Mouse (Mus musculus): ENCODE results near the gene Ctf2. TPM values are rescaled to one million over a fixed set of nuclear protein-coding genes. Genes with fewer than 3 reads are reported as not detected.

Ctf2 gene
- polyA plus RNA-seq (2021; fragmentation: Nextera tagmentation) = 0.08 TPM in 1 of 2 replicates, not detected in the other
- long read RNA-seq, experiment 1 = 0 reads
- long read RNA-seq, experiment 2 = 0 reads

GRCm38 (mm10) chr7:127732066-127732465 is at the start of gene Ctf2:
TSS of gene Ctf2 (minus strand) at chr7:127732166.

GRCm38 (mm10) chr7:127776426-127776825 is 44.5 kb upstream of the Ctf2 start, which contains the start of gene Setd1a:
TSS of gene Setd1a (plus strand) at chr7:127776670.

GRCm38 (mm10) chr7:127769651-127770038 is 37.7 kb upstream of the Ctf2 start, which contains the start of gene Orai3:
TSS of gene Orai3 (plus strand) at chr7:127769815.

GRCm38 (mm10) chr7:127744366-127745045 is 12.5 kb upstream of the Ctf2 start, which contains the start of gene Fbxl19:
TSS of gene Fbxl19 (plus strand) at chr7:127744543.

GRCm38 (mm10) chr7:127712461-127713385 is 19.2 kb downstream of the Ctf2 start, which contains the start of gene Ctf1:
TSS of gene Ctf1 (plus strand) at chr7:127712736.

GRCm38 (mm10) chr7:127708207-127709078 is 23.5 kb downstream of the Ctf2 start, which contains the start of gene Bcl7c:
TSS of gene Bcl7c (minus strand) at chr7:127708933.

Small RNA genes lying within 50 kb of the gene (microRNA-seq; reads per million reads assigned to microRNA genes)
- gene Mir762 = not detected

Other genes with a start within 250 kb of the Ctf2 start
- gene Srcap, start 220.2 kb downstream of the Ctf2 start, polyA plus RNA-seq (2021; fragmentation: Nextera tagmentation) = 11.6 and 14.6 TPM in 2 replicates
- gene Gm42715, start 212.6 kb downstream of the Ctf2 start, polyA plus RNA-seq (2021; fragmentation: Nextera tagmentation) = 1.3 and 2.9 TPM in 2 replicates
- 0.69 TPM in 1 of 2 replicates, not detected in the other for gene Tmem265, start 170.8 kb downstream of the Ctf2 start, polyA plus RNA-seq (2021; fragmentation: Nextera tagmentation)
- gene Phkg2, start 158.8 kb downstream of the Ctf2 start, polyA plus RNA-seq (2021; fragmentation: Nextera tagmentation) = 17.9 and 19.5 TPM in 2 replicates
- 14.1 and 19.3 TPM in 2 replicates for gene Ccdc189, start 143.6 kb downstream of the Ctf2 start, polyA plus RNA-seq (2021; fragmentation: Nextera tagmentation)
- 8.5 and 10.1 TPM in 2 replicates for gene Rnf40, start 143.4 kb downstream of the Ctf2 start, polyA plus RNA-seq (2021; fragmentation: Nextera tagmentation)
- 2.6 and 3.4 TPM in 2 replicates for gene Zfp629, start 116.4 kb downstream of the Ctf2 start, polyA plus RNA-seq (2021; fragmentation: Nextera tagmentation)
- 5.1 and 6.0 TPM in 2 replicates for gene Bcl7c, start 23.2 kb downstream of the Ctf2 start, polyA plus RNA-seq (2021; fragmentation: Nextera tagmentation)
- gene Ctf1, start 19.4 kb downstream of the Ctf2 start, polyA plus RNA-seq (2021; fragmentation: Nextera tagmentation) = 4.1 and 4.5 TPM in 2 replicates
- 1.0 TPM in 2 replicates for gene Fbxl19, start 12.4 kb upstream of the Ctf2 start, polyA plus RNA-seq (2021; fragmentation: Nextera tagmentation)
- gene Orai3, start 37.6 kb upstream of the Ctf2 start, polyA plus RNA-seq (2021; fragmentation: Nextera tagmentation) = 31.4 and 32.6 TPM in 2 replicates
- gene Setd1a, start 44.5 kb upstream of the Ctf2 start, polyA plus RNA-seq (2021; fragmentation: Nextera tagmentation) = 7.7 and 12.9 TPM in 2 replicates
- gene Gm49388, start 53.4 kb upstream of the Ctf2 start, polyA plus RNA-seq (2021; fragmentation: Nextera tagmentation) = not detected in 2 replicates
- 5.9 and 14.2 TPM in 2 replicates for gene Hsd3b7, start 68.4 kb upstream of the Ctf2 start, polyA plus RNA-seq (2021; fragmentation: Nextera tagmentation)
- 9.9 and 10.7 TPM in 2 replicates for gene Stx4a, start 92.1 kb upstream of the Ctf2 start, polyA plus RNA-seq (2021; fragmentation: Nextera tagmentation)
- 29.2 and 31.2 TPM in 2 replicates for gene Stx1b, start 92.4 kb upstream of the Ctf2 start, polyA plus RNA-seq (2021; fragmentation: Nextera tagmentation)
- 4.8 and 5.7 TPM in 2 replicates for gene Zfp646, start 144.1 kb upstream of the Ctf2 start, polyA plus RNA-seq (2021; fragmentation: Nextera tagmentation)
- gene Zfp668, start 144.7 kb upstream of the Ctf2 start, polyA plus RNA-seq (2021; fragmentation: Nextera tagmentation) = 9.2 and 11.8 TPM in 2 replicates
- 0.75 and 0.94 TPM in 2 replicates for gene Prss53, start 158.8 kb upstream of the Ctf2 start, polyA plus RNA-seq (2021; fragmentation: Nextera tagmentation)
- gene Gm21974, start 163.3 kb upstream of the Ctf2 start, polyA plus RNA-seq (2021; fragmentation: Nextera tagmentation) = not detected in 2 replicates
- gene Vkorc1, start 163.5 kb upstream of the Ctf2 start, polyA plus RNA-seq (2021; fragmentation: Nextera tagmentation) = 103 and 112 TPM in 2 replicates
- 53.7 and 57.1 TPM in 2 replicates for gene Bckdk, start 171.9 kb upstream of the Ctf2 start, polyA plus RNA-seq (2021; fragmentation: Nextera tagmentation)
- gene Kat8, start 180.3 kb upstream of the Ctf2 start, polyA plus RNA-seq (2021; fragmentation: Nextera tagmentation) = 14.9 and 15.5 TPM in 2 replicates
- 0.41 and 1.6 TPM in 2 replicates for gene Prss8, start 197.9 kb upstream of the Ctf2 start, polyA plus RNA-seq (2021; fragmentation: Nextera tagmentation)
- gene Prss36, start 214.6 kb upstream of the Ctf2 start, polyA plus RNA-seq (2021; fragmentation: Nextera tagmentation) = 17.7 TPM in 2 replicates
- gene Fus, start 235.3 kb upstream of the Ctf2 start, polyA plus RNA-seq (2021; fragmentation: Nextera tagmentation) = 5.8 TPM in 2 replicates